Mouse (Mus musculus): ENCODE data around the gene Gpr88. TPM values are rescaled to one million over a fixed set of nuclear protein-coding genes. Genes with fewer than 3 reads are reported as not detected.
"Not testable (repeated sequence)": the region's sequence is repeated elsewhere in the genome, so short reads cannot be mapped to it uniquely, and the experiment has no call there.

Gene Gpr88
- total RNA-seq, 1 experiment from 2014 or later: not detected

- no peak for ATAC-seq (replicated peaks; ENCODE audit: low read depth, poor library complexity, severe bottlenecking)
Observed at GRCm38 (mm10) chr3:116249026-116249425, 4.3 kb downstream of the Gpr88 start.

- ATAC-seq (replicated peaks; ENCODE audit: low read depth, poor library complexity, severe bottlenecking): no peak
Observed at GRCm38 (mm10) chr3:116244476-116244875, 8.8 kb downstream of the Gpr88 start.

GRCm38 (mm10) chr3:116242685-116243084 is 10.6 kb downstream of the Gpr88 start:
- ATAC-seq (replicated peaks; ENCODE audit: low read depth, poor library complexity, severe bottlenecking): no peak

- no peak for ATAC-seq (replicated peaks; ENCODE audit: low read depth, poor library complexity, severe bottlenecking)
Observed at GRCm38 (mm10) chr3:116237527-116237926, 15.8 kb downstream of the Gpr88 start.

DNA sequence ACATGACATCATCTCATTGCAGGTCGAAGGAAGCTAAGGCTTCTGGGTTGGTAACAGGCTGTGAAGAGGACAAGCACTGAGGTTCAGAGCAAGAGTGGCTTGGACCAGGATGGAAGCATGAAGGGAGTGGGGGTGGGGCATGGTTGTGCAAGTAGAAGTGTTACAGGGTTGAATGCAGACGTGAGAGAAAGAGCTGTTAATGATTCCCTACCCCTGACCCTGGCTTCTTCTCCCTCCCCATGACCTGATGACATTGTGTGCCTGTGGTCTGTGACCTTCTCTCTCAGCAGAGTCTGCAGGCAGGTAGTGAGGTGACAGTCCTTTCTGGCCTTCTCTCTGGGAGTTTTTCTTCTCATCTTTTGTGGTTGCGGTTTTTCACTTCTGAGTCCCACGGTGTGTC is 16.4 kb downstream of the Gpr88 start:
- ATAC-seq (replicated peaks; ENCODE audit: low read depth, poor library complexity, severe bottlenecking): no peak

DNA sequence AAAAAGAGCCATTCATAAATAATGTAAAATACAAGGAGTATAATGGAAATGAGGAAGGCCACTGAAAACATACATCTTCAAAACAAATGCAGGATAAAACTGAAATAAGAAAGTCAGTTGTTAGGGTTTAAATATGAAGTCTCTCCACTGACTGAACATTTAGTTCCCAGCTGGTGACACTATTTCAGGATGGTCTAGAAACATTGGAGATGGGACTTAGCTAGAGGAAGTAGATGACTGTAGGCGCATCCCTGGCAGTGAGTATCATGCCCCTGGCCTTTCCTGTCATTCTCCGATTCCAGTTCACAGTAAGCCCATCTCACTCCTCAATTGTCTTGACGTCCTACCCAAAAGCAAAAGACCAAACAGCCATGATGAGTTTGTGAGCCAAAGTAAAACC is 19.8 kb downstream of the Gpr88 start:
- no peak for ATAC-seq (replicated peaks; ENCODE audit: low read depth, poor library complexity, severe bottlenecking)

DNA sequence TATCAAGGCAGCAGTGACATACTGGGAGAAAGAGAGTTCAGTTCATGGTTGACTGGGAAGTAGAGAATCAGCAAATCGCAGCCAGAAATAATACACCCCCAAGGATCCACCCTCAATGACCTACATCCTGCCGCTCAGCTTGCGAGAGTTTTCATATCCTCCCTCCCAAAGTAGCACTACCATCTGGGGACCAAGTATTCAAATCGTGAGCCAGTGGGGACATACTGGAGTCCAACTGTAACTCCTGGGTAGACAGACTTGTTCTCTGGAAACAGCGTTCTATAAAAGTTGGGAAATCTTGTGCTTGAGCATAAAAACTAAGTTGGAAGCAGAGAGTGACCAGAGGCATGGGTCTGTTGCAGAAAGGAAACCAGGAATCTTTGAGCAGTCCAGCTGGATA is 20.5 kb downstream of the Gpr88 start:
- ATAC-seq (replicated peaks; ENCODE audit: low read depth, poor library complexity, severe bottlenecking): no peak

- no peak for ATAC-seq (replicated peaks; ENCODE audit: low read depth, poor library complexity, severe bottlenecking)
Observed at GRCm38 (mm10) chr3:116229336-116229735, 24.0 kb downstream of the Gpr88 start.

DNA sequence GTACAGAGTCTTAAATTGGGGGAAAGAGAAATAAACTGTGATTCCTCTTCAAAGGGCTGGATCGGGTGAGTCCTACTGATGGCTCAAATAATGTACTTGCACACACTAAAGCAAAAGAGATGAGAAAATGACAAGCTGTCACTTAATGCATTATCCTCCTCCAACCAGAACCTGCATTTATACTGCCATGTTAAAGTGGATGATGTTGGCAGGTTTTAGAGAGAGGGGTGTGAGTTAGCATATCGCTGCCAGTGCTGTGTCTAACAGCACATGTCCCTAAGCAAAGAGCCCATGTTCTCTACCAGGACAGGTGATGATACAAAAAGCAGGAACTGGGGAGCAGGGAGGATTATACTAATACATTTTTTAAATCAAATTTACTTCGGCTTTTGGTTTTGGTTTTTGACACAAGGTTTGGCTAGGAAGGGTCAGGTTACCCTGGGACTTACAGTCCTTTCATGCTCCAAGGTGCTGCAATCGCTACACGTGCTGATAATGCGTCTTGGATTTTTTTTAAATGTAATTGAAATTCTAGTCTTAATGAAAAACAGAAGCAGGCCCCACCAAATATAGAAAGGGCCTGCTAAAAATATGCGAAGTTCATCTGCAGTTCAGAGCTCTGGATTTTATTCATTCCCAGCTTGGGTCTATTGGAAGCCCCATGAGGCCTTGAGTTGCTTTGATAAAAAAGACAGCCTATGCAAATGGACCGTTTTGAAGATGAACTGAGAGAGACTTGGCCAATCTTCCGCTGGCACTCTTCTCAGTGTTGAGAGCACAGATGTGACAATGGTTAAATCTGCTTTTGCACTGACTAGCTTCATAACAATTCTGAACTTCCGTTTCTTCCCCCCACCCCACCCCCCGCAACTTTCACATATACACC is 24.7 kb downstream of the Gpr88 start:
- ATAC-seq (replicated peaks; ENCODE audit: low read depth, poor library complexity, severe bottlenecking): no peak

DNA sequence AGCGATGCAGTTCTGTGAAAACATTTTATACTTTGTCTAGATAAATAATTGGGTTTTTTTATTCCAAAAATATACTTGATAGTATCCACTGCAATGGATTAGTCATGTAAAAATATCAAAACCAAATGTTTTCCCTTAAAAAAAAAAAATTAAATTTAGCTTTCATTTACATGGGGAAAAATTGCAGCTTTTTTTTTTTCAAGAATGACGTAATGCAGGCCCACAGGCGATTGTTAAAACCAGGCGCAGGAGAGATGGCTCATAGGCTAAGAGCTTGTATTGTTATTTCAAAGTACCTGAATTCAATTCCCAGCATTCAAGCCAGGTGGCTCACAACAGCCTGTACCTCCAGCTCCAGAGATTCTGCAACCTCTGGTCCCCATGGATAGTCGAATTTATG is 25.9 kb downstream of the Gpr88 start:
- no peak for ATAC-seq (replicated peaks; ENCODE audit: low read depth, poor library complexity, severe bottlenecking)

GRCm38 (mm10) chr3:116226915-116227314 is 26.4 kb downstream of the Gpr88 start:
- no peak for ATAC-seq (replicated peaks; ENCODE audit: low read depth, poor library complexity, severe bottlenecking)

DNA sequence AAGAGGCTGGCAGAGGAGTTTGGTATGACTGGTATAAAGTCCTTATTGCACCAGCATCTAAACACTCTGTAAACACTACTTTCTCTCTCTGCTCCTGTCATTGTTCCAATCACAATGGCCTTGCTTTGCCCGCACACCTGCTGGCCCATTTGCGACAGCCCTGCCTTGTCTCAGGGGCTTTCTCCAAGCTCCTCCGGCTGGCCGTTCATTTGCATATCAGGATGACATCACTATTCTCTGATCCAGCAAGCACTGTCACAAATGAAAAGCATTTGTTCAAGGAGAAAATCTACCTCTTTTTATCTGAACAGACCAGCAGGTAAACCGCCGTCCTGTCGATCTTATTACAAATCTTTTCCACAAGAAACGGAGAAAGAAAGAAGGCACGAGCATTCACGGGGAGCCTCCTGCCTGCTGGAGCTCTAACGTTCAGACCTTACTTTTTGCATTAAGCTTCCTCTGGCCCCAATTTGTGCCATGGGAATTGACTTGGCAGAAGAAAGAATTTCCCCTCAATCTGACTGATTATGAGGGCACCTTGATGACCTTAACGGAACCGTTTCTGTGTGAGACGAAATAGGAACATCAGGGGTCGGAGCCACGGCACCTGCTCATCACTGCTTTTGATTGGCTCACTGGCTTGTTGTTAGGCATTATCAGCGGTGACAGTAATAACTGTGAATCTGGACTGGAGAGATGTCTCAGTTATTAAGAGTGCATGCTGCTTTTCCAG is 30.6 kb downstream of the Gpr88 start:
- ATAC-seq (replicated peaks; ENCODE audit: low read depth, poor library complexity, severe bottlenecking): no peak

DNA sequence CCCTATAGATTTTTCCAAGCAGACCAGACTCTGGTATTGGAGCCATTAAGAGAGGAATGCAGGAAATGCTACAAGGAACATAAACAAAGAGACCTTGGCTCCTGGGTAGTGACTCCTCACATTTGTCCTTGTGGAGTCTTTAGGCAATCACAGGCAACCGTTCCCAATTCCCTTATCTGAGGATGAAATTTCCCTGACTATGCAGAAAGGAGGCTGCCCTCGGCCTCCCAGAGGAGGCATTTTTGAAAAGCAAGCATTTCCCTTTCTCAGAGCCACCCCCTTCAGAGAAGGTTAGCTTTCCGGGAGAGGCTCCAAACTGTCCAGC is 31.7 kb downstream of the Gpr88 start:
- no peak for ATAC-seq (replicated peaks; ENCODE audit: low read depth, poor library complexity, severe bottlenecking)

- no peak for ATAC-seq (replicated peaks; ENCODE audit: low read depth, poor library complexity, severe bottlenecking)
Observed at GRCm38 (mm10) chr3:116220980-116221685, 32.2 kb downstream of the Gpr88 start.

DNA sequence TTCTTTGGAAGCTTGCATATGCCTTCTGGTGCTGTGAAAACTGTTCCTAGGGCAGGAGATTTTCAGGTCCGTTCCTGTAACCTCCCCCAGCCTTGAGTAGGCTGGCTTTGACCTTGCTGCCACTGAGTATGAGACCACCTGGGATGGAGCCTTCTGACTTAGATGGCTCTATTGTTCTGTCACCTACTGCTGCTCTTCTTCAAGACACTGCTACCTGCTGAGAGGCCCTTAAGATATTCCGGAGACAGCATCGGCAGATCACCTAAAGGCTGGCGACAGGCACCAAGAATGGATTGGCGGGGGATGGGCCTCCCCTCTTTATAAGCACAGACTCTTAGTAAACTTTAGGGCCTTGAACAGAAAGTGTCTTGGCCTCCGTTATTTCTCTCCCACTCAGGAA is 35.9 kb downstream of the Gpr88 start:
- ATAC-seq (replicated peaks; ENCODE audit: low read depth, poor library complexity, severe bottlenecking): not testable (repeated sequence)

GRCm38 (mm10) chr3:116216261-116216660 is 37.0 kb downstream of the Gpr88 start:
- ATAC-seq (replicated peaks; ENCODE audit: low read depth, poor library complexity, severe bottlenecking): no peak

DNA sequence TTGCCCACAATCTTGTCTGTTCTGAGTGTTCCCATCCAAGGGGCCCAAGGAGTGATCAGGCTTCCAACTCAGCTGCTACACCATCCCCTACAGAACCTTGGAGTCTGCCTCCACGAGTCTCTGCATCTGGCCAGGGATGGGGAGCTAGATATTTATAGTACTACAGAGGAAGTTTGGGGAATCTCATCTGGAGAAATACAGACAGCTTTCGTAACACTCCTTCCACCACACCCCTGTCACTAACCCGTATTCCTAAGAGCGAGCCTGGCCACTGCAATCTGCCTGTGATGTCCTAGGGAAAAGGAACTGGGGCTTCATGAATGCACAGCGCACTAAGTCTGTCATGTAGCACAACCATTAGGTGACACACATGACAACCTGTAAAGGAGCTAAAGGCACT is 41.7 kb downstream of the Gpr88 start:
- no peak for ATAC-seq (replicated peaks; ENCODE audit: low read depth, poor library complexity, severe bottlenecking)

DNA sequence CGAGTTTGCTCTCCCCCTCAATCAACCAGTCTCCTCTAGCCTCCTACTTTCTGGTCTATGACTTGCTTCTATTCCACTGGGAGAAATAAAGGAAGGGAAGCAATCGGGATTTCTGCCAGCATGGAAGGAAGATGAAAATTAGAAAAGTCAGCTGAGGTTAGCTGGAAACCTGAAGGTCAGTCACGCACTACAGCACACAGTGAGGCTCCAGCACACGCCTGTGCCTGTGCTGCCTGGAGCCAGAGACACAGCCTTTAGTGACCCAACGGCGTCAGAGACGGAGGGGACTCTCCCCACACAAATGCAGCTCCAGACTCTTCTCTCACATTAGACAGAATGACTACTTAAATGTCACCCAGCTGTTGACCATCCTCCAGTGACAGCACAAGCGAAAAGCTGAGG is 42.6 kb downstream of the Gpr88 start:
- ATAC-seq (replicated peaks; ENCODE audit: low read depth, poor library complexity, severe bottlenecking): no peak

GRCm38 (mm10) chr3:116209214-116209613 is 44.1 kb downstream of the Gpr88 start:
- ATAC-seq (replicated peaks; ENCODE audit: low read depth, poor library complexity, severe bottlenecking): no peak

- ATAC-seq (replicated peaks; ENCODE audit: low read depth, poor library complexity, severe bottlenecking): no peak
Observed at GRCm38 (mm10) chr3:116206306-116206834, 46.9 kb downstream of the Gpr88 start.

Measured in common myeloid progenitor, adult 5-6 weeks (primary cell).